Mouse (Mus musculus) hindbrain, embryonic 15.5 days (tissue): Measurements from ENCODE around the gene Tmem221. TPM values are rescaled to one million over a fixed set of nuclear protein-coding genes. Genes with fewer than 3 reads are reported as not detected.

Experiments
- ATAC-seq: fragments of 200-750 bp; cut with Nextera tagmentation; 2 replicates; pipeline ENCODE4 v1.8.0; 2017; ENCODE audit warnings: low read depth, moderate number of reproducible peaks, moderate TSS enrichment; ENCODE audit not compliant: low FRiP score
- H3K27ac ChIP-seq: fragments of 300-500 bp; sonication (generic); replicated peaks from 2 replicates; pipeline ENCODE4 v1.5.1; 2015; ENCODE audit warnings: mild to moderate bottlenecking, inconsistent platforms
- H3K27me3 ChIP-seq: fragments of 300-500 bp; sonication (generic); 2 replicates; pipeline ENCODE4 v1.6.1; 2015; ENCODE audit warnings: control low read depth, inconsistent platforms
- H3K36me3 ChIP-seq: fragments of 300-500 bp; sonication (generic); 2 replicates; pipeline ENCODE4 v1.6.1; 2015; ENCODE audit warnings: control low read depth, inconsistent platforms
- H3K4me1 ChIP-seq: fragments of 300-500 bp; sonication (generic); replicated peaks from 2 replicates; pipeline ENCODE4 v1.6.1; 2015; ENCODE audit warnings: control low read depth, inconsistent platforms
- H3K4me2 ChIP-seq: fragments of 300-500 bp; sonication (generic); 2 replicates; pipeline ENCODE4 v1.6.1; 2015; ENCODE audit warnings: moderate library complexity, mild to moderate bottlenecking, inconsistent platforms
- H3K4me3 ChIP-seq: fragments of 300-500 bp; sonication (generic); 2 replicates; pipeline ENCODE4 v1.5.1; 2015; ENCODE audit warnings: mild to moderate bottlenecking, inconsistent platforms
- H3K9ac ChIP-seq: fragments of 300-500 bp; sonication (generic); 2 replicates; pipeline ENCODE4 v1.6.1; 2015; ENCODE audit warnings: inconsistent platforms
- H3K9me3 ChIP-seq: fragments of 300-500 bp; sonication (generic); 2 replicates; pipeline ENCODE4 v1.6.1; 2016; ENCODE audit warnings: control low read depth, inconsistent platforms
- WGBS: fragments of 180-500 bp; shearing (Covaris S2); methylation state at CpG from one replicate; pipeline ENCODE4 v1.1.7; 2015; 5-methylcytosine and 5-hydroxymethylcytosine counted together
- polyA plus RNA-seq: library from polyadenylated mRNA; unstranded; fragments of >200 nt; fragmentation: Nextera tagmentation; extraction: Ambion mirVana; gene quantifications from 2 replicates; pipeline ENCODE4 v1.2.1, GENCODE M21; 2015

Tmem221 gene
- 0.21 and 0.38 TPM in 2 replicates for polyA plus RNA-seq

DNA sequence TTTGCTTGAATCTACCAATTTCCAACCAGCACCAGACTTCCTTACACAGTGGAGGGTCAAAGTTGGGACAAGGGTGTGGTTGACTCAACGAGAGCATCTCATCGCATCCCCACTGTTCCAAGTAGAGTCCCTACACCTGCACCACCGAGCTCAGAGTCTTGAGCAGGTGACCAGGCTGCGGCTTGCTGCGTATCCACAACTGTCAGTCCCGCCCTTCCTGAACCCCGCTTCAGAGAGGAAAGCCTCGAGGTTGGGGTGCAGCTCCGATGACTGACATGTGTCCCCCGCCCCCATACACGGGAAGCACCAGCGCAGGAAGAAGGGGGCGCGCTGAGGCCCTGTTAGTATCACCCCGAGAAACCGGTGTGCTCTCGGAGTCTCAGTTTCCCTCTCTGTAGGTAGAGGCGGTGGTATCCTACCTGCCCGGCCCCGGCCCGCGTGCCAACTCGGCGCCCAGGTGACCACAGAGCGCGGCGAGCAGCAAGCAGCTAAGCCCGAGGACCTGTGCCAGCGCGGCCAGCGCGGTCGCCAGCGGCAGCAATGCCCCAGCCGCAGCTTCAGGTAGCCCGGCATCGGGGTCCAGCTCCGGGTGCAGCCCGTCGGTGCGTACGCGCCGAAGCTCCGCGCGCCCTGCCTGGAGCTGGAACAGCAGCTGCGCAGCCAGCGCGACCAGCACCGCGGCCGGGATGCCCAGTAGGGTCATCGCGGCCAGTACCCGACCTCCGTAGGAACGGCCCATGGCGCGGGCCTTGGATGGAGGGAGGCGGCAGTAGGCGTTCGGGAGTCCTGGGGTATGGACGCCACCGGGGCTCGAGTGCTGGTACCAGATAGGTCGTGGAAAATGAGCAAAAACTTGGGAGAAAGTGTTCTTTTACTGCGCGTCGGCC, at the start of gene Tmem221:
Gene Tmem221 (minus strand): TSS at position 801 of the 887 bp plus-strand sequence.
- Histone ChIP-seq H3K4me2 (peak within 1 kb of the TSS; percentile 46), H3K9me3 (no peaks in the 10 kb centered on the region), H3K4me3 (peak within 1 kb of the TSS; percentile 25), H3K9ac (no peak within 1 kb of the TSS), H3K36me3 (no peaks in the 10 kb centered on the region), H3K27ac (no peak within 1 kb of the TSS), H3K4me1 (peaks cover 20% of the 10 kb centered on the region), H3K27me3 (peaks cover 79% of the 10 kb centered on the region)
- 4% methylated on average over 70 of the region's 70 CpGs for WGBS
- ATAC-seq: no peak

GRCm38 (mm10) chr8:71604021-71604420, 45.4 kb upstream of the Tmem221 start:
- Histone ChIP-seq H3K27ac (no peak overlapping the region), H3K9ac (no peak overlapping the region), H3K4me2 (no peak overlapping the region), H3K27me3 (peaks cover 43% of the 10 kb centered on the region), H3K4me1 (peaks cover 18% of the 10 kb centered on the region), H3K36me3 (peaks cover 4% of the 10 kb centered on the region; the same call in 1 of the 2 replicates), H3K9me3 (no peaks in the 10 kb centered on the region), H3K4me3 (no peak overlapping the region)
- no peak for ATAC-seq
- 55% methylated on average over 7 of the region's 7 CpGs for WGBS

- Histone ChIP-seq H3K36me3 (peaks cover 4% of the 10 kb centered on the region; the same call in 1 of the 2 replicates), H3K4me2 (peak overlapping the region; percentile 54), H3K9me3 (no peaks in the 10 kb centered on the region), H3K4me1 (peaks cover 18% of the 10 kb centered on the region), H3K9ac (peak overlapping the region; percentile 35), H3K27me3 (peaks cover 43% of the 10 kb centered on the region), H3K27ac (peak overlapping the region; percentile 43; the same call in 1 of the 2 replicates), H3K4me3 (peak overlapping the region; percentile 36)
- WGBS: 2% methylated on average over 32 of the region's 32 CpGs
- ATAC-seq: peak; percentile 74
Observed at GRCm38 (mm10) chr8:71602666-71603334, 44.1 kb upstream of the Tmem221 start.

GRCm38 (mm10) chr8:71601939-71602665, 43.4 kb upstream of the Tmem221 start:
- 4% methylated on average over 65 of the region's 65 CpGs for WGBS
- Histone ChIP-seq H3K27me3 (peaks cover 43% of the 10 kb centered on the region), H3K36me3 (peaks cover 4% of the 10 kb centered on the region; the same call in 1 of the 2 replicates), H3K4me2 (peak overlapping the region; percentile 54), H3K4me1 (peaks cover 18% of the 10 kb centered on the region), H3K9me3 (no peaks in the 10 kb centered on the region), H3K4me3 (peak overlapping the region; percentile 36), H3K9ac (peak overlapping the region; percentile 35), H3K27ac (peak overlapping the region; percentile 43; the same call in 1 of the 2 replicates)
- ATAC-seq: no peak; the same call in none of the 2 replicates

- Histone ChIP-seq H3K9ac (no peak overlapping the region), H3K4me3 (no peak overlapping the region)
- 93% methylated on average over 5 of the region's 5 CpGs for WGBS
Observed at GRCm38 (mm10) chr8:71598841-71599240, 40.2 kb upstream of the Tmem221 start.

GRCm38 (mm10) chr8:71598375-71598774, 39.7 kb upstream of the Tmem221 start:
- no peak overlapping the region for H3K4me2 ChIP-seq
- H3K27ac ChIP-seq: no peak overlapping the region
- peaks cover 4% of the 10 kb centered on the region; the same call in 1 of the 2 replicates for H3K36me3 ChIP-seq
- no peak overlapping the region for H3K9ac ChIP-seq
- H3K27me3 ChIP-seq: peaks cover 31% of the 10 kb centered on the region
- no peaks in the 10 kb centered on the region for H3K9me3 ChIP-seq
- no peak for ATAC-seq
- H3K4me1 ChIP-seq: peaks cover 30% of the 10 kb centered on the region
- H3K4me3 ChIP-seq: no peak overlapping the region

More at GRCm38 (mm10) chr8:71598841-71599240, 40.2 kb upstream of the Tmem221 start:
- Histone ChIP-seq H3K27me3 (peaks cover 35% of the 10 kb centered on the region), H3K9me3 (no peaks in the 10 kb centered on the region), H3K4me2 (no peak overlapping the region), H3K36me3 (peaks cover 4% of the 10 kb centered on the region; the same call in 1 of the 2 replicates), H3K4me1 (peaks cover 29% of the 10 kb centered on the region), H3K27ac (no peak overlapping the region)
- no peak for ATAC-seq

DNA sequence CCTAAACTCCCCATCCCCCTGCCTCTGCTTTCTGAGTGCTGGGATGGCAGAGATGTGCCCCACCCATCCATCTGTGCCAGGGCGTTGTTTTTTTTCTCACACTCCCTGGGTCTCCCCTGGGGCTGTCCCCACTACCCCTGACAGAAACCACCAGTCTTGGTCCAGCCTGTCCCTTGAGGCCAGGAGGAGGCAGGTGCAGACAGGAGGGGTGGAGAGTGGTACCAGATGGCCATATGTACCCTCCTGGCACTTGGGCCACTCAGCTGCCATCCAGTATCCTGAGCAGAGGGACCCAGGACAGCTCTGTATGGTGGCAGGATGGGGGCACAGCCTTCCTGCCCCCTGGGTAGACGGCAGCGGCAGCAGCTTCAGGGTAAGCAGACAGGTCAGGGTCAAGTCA, 38.8 kb upstream of the Tmem221 start, which contains the start of gene Fam129c:
Gene Fam129c (plus strand): TSS at position 198 of the 400 bp plus-strand sequence.
- peaks cover 24% of the 10 kb centered on the region for H3K27me3 ChIP-seq
- H3K36me3 ChIP-seq: peaks cover 4% of the 10 kb centered on the region; the same call in 1 of the 2 replicates
- H3K4me2 ChIP-seq: no peak within 1 kb of the TSS
- 62% methylated on average over 3 of the region's 3 CpGs for WGBS
- no peak within 1 kb of the TSS for H3K9ac ChIP-seq
- peaks cover 29% of the 10 kb centered on the region for H3K4me1 ChIP-seq
- H3K9me3 ChIP-seq: no peaks in the 10 kb centered on the region
- ATAC-seq: no peak
- H3K27ac ChIP-seq: no peak within 1 kb of the TSS
- H3K4me3 ChIP-seq: no peak within 1 kb of the TSS

DNA sequence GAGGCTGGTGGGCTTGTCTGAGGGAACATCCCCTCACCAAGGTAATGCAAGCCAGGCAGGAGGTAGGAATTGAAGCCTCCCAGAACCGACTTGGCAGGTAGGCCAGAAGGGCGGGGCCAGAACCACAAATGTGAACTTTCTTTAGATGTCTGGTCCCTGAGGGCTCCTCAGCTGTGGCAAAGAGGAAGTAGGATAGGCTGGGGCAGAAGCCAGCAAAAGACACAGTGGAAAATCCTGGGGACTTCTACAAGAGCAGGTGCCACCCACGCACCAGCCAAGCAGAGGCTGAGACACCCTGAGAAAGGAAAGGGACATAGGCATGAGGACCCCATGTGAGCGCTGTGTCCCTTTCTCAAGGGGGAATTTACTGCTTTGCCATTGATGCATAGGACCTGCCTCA, 38.1 kb upstream of the Tmem221 start:
- H3K36me3 ChIP-seq: peaks cover 4% of the 10 kb centered on the region; the same call in 1 of the 2 replicates
- H3K9ac ChIP-seq: no peak overlapping the region
- no peak overlapping the region for H3K27ac ChIP-seq
- no peak overlapping the region for H3K4me3 ChIP-seq
- H3K27me3 ChIP-seq: peaks cover 20% of the 10 kb centered on the region
- WGBS: 85% methylated on average over 4 of the region's 4 CpGs
- H3K4me1 ChIP-seq: peaks cover 24% of the 10 kb centered on the region
- H3K9me3 ChIP-seq: no peaks in the 10 kb centered on the region
- ATAC-seq: no peak
- H3K4me2 ChIP-seq: no peak overlapping the region

DNA sequence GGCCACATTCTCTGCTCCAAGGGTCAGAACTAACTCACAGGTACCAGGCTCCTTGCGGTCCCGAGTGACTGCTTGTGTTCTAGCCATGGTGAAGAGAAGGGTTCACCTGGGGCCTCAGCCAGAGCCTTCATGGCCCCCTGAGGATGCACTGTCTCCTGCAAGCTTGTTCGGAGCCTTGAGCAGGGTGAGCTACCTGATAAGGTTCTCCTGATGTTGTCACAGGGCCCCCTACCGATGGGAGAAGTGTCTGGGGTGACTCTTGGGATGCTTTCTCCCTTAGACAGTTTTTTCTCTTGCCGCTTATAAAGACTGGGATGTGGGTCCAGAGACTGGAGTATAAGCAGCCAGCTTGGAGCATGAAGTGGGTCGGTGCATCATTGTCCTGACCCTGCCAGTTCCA, 37.7 kb upstream of the Tmem221 start:
- WGBS: 59% methylated on average over 6 of the region's 6 CpGs
- H3K9me3 ChIP-seq: no peaks in the 10 kb centered on the region
- H3K4me3 ChIP-seq: no peak overlapping the region
- H3K4me2 ChIP-seq: no peak overlapping the region
- no peak overlapping the region for H3K9ac ChIP-seq
- ATAC-seq: no peak
- H3K27me3 ChIP-seq: peaks cover 15% of the 10 kb centered on the region
- peaks cover 4% of the 10 kb centered on the region; the same call in 1 of the 2 replicates for H3K36me3 ChIP-seq
- peaks cover 24% of the 10 kb centered on the region for H3K4me1 ChIP-seq
- H3K27ac ChIP-seq: no peak overlapping the region

DNA sequence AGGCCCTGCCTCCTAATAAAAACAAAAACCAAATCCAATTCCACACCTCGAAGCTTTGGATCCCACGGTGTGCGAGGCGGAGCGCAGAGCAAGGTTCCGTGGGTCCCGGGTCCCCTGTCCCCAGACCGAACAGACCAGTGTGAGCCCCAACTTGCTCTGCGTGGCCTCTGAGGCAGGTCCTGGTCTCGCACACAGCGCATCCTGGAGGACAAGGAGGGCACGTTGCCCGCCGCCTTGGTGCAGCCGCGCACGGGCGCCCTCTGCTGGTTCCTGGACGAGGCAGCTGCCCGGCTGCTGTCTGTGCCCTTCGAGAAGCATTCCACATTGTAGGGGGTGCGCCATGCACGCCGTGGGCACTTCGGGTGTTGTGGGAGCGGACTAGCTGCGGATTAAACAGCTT, 37.2 kb upstream of the Tmem221 start:
- H3K4me1 ChIP-seq: peaks cover 29% of the 10 kb centered on the region
- H3K9me3 ChIP-seq: no peaks in the 10 kb centered on the region
- no peak overlapping the region for H3K9ac ChIP-seq
- peaks cover 12% of the 10 kb centered on the region for H3K27me3 ChIP-seq
- peaks cover 4% of the 10 kb centered on the region; the same call in 1 of the 2 replicates for H3K36me3 ChIP-seq
- peak overlapping the region; percentile 29 for H3K4me2 ChIP-seq
- ATAC-seq: no peak
- H3K27ac ChIP-seq: no peak overlapping the region
- WGBS: 7% methylated on average over 27 of the region's 27 CpGs
- H3K4me3 ChIP-seq: peak overlapping the region; percentile 9; the same call in 1 of the 2 replicates

GRCm38 (mm10) chr8:71594324-71594722, 35.7 kb upstream of the Tmem221 start:
- H3K4me2 ChIP-seq: no peak overlapping the region
- no peaks in the 10 kb centered on the region for H3K36me3 ChIP-seq
- H3K27me3 ChIP-seq: no peaks in the 10 kb centered on the region
- no peaks in the 10 kb centered on the region for H3K9me3 ChIP-seq
- H3K9ac ChIP-seq: 0 out of 2 replicates have a peak overlapping the region, but pooled peaks have one; percentile 2
- H3K27ac ChIP-seq: no peak overlapping the region
- peaks cover 34% of the 10 kb centered on the region for H3K4me1 ChIP-seq
- no peak for ATAC-seq
- no peak overlapping the region for H3K4me3 ChIP-seq
- 99% methylated on average over 4 of the region's 4 CpGs for WGBS
